Mouse (Mus musculus) left cerebral cortex, postnatal 36 days (tissue): ENCODE data around the gene Hmga2. TPM values are rescaled to one million over a fixed set of nuclear protein-coding genes. Genes with fewer than 3 reads are reported as not detected.
"Not testable (repeated sequence)": the region's sequence is repeated elsewhere in the genome, so short reads cannot be mapped to it uniquely, and the experiment has no call there.

Source experiments
- DNase-seq, 2 experiments: peaks; one replicate each; pipeline ENCODE4 v3.0.0; 2021 to 2022; ENCODE audit warnings: low spot score in 2 of 2, mixed read lengths in 1 of 2
- intact Hi-C: fragments of 180-260 bp; cut with DNase I; formaldehyde crosslinking; loops from one replicate; pipeline ENCODE4 v1.15.1; 2025
- total RNA-seq, 2 experiments: library from RNA; stranded (reverse); gene quantifications; 2 replicates each; pipeline ENCODE4 v1.2.3; 2021

Hmga2 gene
- total RNA-seq, 2 experiments from 2014 or later = 0.20 to 0.34 TPM

GRCm38 (mm10) chr10:120369187-120369805 is 107.0 kb downstream of the Hmga2 start:
- DNase-seq = no peak
- intact Hi-C loops = no loop called here

- intact Hi-C loops, DNase-seq: not testable (repeated sequence)
These were observed 110.1 kb downstream of the Hmga2 start for GRCm38 (mm10) chr10:120366173-120366592.

GRCm38 (mm10) chr10:120365380-120366172 is 110.7 kb downstream of the Hmga2 start:
- DNase-seq = no peak
- intact Hi-C loops = no loop called here

GRCm38 (mm10) chr10:120363983-120364582 is 112.2 kb downstream of the Hmga2 start:
- intact Hi-C loops = no loop called here
- DNase-seq = no peak

GRCm38 (mm10) chr10:120363298-120363982 is 112.8 kb downstream of the Hmga2 start:
- intact Hi-C loops, DNase-seq: not testable (repeated sequence)

GRCm38 (mm10) chr10:120354523-120355030 is 121.7 kb downstream of the Hmga2 start:
- intact Hi-C loops = no loop called here
- peak in 1 of 2 experiments; percentile 4 for DNase-seq

GRCm38 (mm10) chr10:120345325-120345724 is 130.9 kb downstream of the Hmga2 start:
- DNase-seq = no peak
- intact Hi-C loops = no loop called here

GRCm38 (mm10) chr10:120344558-120345318 is 131.5 kb downstream of the Hmga2 start:
- intact Hi-C loops = no loop called here
- no peak for DNase-seq

GRCm38 (mm10) chr10:120339906-120340305 is 136.4 kb downstream of the Hmga2 start:
- DNase-seq, intact Hi-C loops: not testable (repeated sequence)

- DNase-seq = no peak
- intact Hi-C loops = no loop called here
These were observed 136.9 kb downstream of the Hmga2 start for GRCm38 (mm10) chr10:120339324-120339723.

GRCm38 (mm10) chr10:120338841-120339240 is 137.4 kb downstream of the Hmga2 start:
- no peak for DNase-seq
- intact Hi-C loops = no loop called here

- intact Hi-C loops, DNase-seq: not testable (repeated sequence)
These were observed 137.8 kb downstream of the Hmga2 start for GRCm38 (mm10) chr10:120338431-120338830.

GRCm38 (mm10) chr10:120327946-120328345 is 148.3 kb downstream of the Hmga2 start:
- no peak for DNase-seq
- intact Hi-C loops = no loop called here

- no peak for DNase-seq
- intact Hi-C loops = no loop called here
These were observed 152.6 kb downstream of the Hmga2 start for GRCm38 (mm10) chr10:120323584-120324203.

GRCm38 (mm10) chr10:120322815-120323214 is 153.5 kb downstream of the Hmga2 start:
- intact Hi-C loops = no loop called here
- no peak for DNase-seq

GRCm38 (mm10) chr10:120319614-120320013 is 156.7 kb downstream of the Hmga2 start:
- intact Hi-C loops = no loop called here
- no peak for DNase-seq
